Mouse (Mus musculus) myocyte (in vitro differentiated cells): ENCODE measurements at regions not wholly inside any gene's neighbourhood (a gene's known extent, or its start where the extent isn't known, plus 50 kb on each side); places are given as distances from the start of the nearest gene placed in this dataset.

ENCODE experiments used
- H3K27me3 ChIP-seq: one replicate; pipeline ENCODE4 v1.6.1; 2011; ENCODE audit not compliant: control insufficient read depth, insufficient read depth, insufficient read length
- H3K36me3 ChIP-seq: one replicate; pipeline ENCODE4 v1.6.1; 2011; ENCODE audit not compliant: control insufficient read depth, insufficient read depth
- H3K4me2 ChIP-seq: one replicate; pipeline ENCODE4 v1.6.1; 2011; ENCODE audit warnings: low read depth, control low read depth
- H3K4me3 ChIP-seq: one replicate; pipeline ENCODE4 v1.5.1; 2011; ENCODE audit warnings: mild to moderate bottlenecking, control low read depth, moderate library complexity
- H3K79me2 ChIP-seq: one replicate; pipeline ENCODE4 v1.6.1; 2011; ENCODE audit not compliant: control insufficient read depth, insufficient read depth
- H3ac ChIP-seq: one replicate; pipeline ENCODE4 v1.6.1; 2011; ENCODE audit not compliant: control insufficient read depth, insufficient read length
- CEBPB ChIP-seq: IDR thresholded peaks from 2 replicates; pipeline ENCODE4 v1.6.1; 2011; ENCODE audit warnings: mild to moderate bottlenecking, moderate library complexity; ENCODE audit not compliant: poor library complexity, insufficient read depth, severe bottlenecking
- E2F4 ChIP-seq: IDR thresholded peaks from one replicate; pipeline ENCODE4 v1.6.1; 2011; ENCODE audit warnings: mild to moderate bottlenecking, control low read depth, moderate library complexity; ENCODE audit not compliant: insufficient read depth
- MAX ChIP-seq: IDR thresholded peaks from one replicate; pipeline ENCODE4 v1.6.1; 2011; ENCODE audit warnings: low read depth, mild to moderate bottlenecking, control low read depth
- MYOD1 ChIP-seq, 3 experiments: IDR thresholded peaks; one replicate each; pipeline ENCODE4 v1.6.1; 2011; ENCODE audit warnings: control low read depth in 2 of 3, low read depth in 2 of 3, mild to moderate bottlenecking in 2 of 3, moderate library complexity in 1 of 3; ENCODE audit not compliant: insufficient read length in 2 of 3, control insufficient read depth in 1 of 3
- MYOG ChIP-seq, 3 experiments: IDR thresholded peaks; one replicate each; pipeline ENCODE4 v1.6.1; 2011; ENCODE audit warnings: control low read depth in 2 of 3, low read depth in 2 of 3, mild to moderate bottlenecking in 2 of 3; ENCODE audit not compliant: insufficient read length in 2 of 3, control insufficient read depth in 1 of 3, insufficient read depth in 1 of 3
- POLR2A ChIP-seq: IDR thresholded peaks from one replicate; pipeline ENCODE4 v1.6.1; 2011; ENCODE audit warnings: low read depth, mild to moderate bottlenecking, control low read depth, moderate library complexity; ENCODE audit not compliant: insufficient read length
- POLR2AphosphoS2 ChIP-seq: IDR thresholded peaks from one replicate; pipeline ENCODE4 v1.6.1; 2011; ENCODE audit warnings: low read depth, control low read depth; ENCODE audit not compliant: insufficient read length
- REST ChIP-seq: IDR thresholded peaks from one replicate; pipeline ENCODE4 v1.6.1; 2011; ENCODE audit warnings: mild to moderate bottlenecking, control low read depth, moderate library complexity; ENCODE audit not compliant: insufficient read depth, insufficient read length
- SRF ChIP-seq: IDR thresholded peaks from one replicate; pipeline ENCODE4 v1.6.1; 2011; ENCODE audit warnings: low read depth; ENCODE audit not compliant: control insufficient read depth, insufficient read length
- TCF12 ChIP-seq: IDR thresholded peaks from one replicate; pipeline ENCODE4 v1.6.1; 2011; ENCODE audit warnings: mild to moderate bottlenecking, control low read depth; ENCODE audit not compliant: poor library complexity, insufficient read depth, severe bottlenecking
- TCF3 ChIP-seq: IDR thresholded peaks from one replicate; pipeline ENCODE4 v1.6.1; 2011; ENCODE audit warnings: low read depth, control low read depth; ENCODE audit not compliant: insufficient read length
- USF1 ChIP-seq: IDR thresholded peaks from one replicate; pipeline ENCODE4 v1.6.1; 2011; ENCODE audit warnings: low read depth, mild to moderate bottlenecking, control low read depth, moderate library complexity

DNA sequence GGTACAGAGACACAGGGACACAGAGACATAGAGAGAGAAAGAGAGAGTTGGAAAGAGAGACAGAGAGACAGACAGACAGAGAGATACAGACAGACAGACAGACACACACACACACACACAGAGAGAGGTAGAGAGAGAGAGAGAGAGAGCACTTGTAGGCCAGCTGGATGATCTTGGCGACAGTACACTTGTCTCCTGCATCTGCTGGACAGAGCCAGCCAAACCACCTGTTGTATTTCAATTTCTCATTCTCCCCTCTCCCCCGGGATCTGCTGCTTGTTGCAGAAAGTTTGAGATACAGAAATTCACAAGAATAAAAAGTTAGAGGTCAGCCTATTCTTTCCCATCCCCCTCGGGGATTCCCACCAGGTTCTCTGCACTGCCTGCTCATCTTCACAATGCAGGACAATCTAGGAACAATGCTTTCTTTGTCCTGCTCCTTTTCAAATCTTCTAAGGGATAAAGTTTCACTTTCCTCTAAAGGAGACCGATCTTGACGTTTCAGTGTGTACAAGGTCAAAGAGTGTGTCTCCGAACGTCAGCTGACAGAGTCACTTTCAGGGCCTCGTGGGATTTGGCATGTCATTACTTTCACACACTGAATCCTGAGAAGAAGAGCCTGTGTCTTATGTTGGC is 94.4 kb upstream of the Nectin3 start:
- H3K36me3 ChIP-seq, result no peaks in the 10 kb centered on the region
- no peak overlapping the region for H3ac ChIP-seq
- H3K4me3 ChIP-seq, result no peak overlapping the region
- H3K27me3 ChIP-seq, result no peaks in the 10 kb centered on the region
- TF ChIP-seq CEBPB (no peak), TCF12 (no peak), POLR2A (no peak), MAX (no peak), REST (no peak), POLR2AphosphoS2 (no peak), E2F4 (no peak), USF1 (no peak), MYOD1 (IDR thresholded peaks at IDR 0.05; ENCODE audit: control insufficient read depth in 1 of 3, insufficient read length in 2 of 3, low read depth in 2 of 3) (no peak), MYOG (IDR thresholded peaks at IDR 0.05; ENCODE audit: control insufficient read depth in 1 of 3, insufficient read depth in 1 of 3, insufficient read length in 2 of 3, low read depth in 2 of 3) (no peak)
- H3K4me2 ChIP-seq, result no peak overlapping the region
- H3K79me2 ChIP-seq, result no peaks in the 10 kb centered on the region

DNA sequence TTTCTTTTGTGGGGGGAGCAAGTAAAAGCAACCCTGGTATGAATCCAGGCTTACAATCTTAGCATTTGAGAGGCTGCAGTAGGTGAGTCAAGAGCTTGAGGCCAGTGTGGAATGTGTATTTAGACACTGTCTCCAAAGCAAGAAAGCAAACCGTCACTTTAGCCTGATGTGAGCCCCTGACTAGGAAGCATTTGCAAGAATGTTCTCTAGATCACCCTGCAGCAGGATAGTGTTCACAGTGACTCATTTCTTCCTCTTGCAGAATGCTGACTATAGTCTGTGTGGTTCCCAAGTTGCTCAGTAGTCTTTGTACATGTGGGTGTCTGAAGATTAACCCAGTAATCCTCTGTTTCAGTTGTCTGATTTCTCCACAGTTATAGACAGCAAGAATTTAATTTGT is 88.7 kb upstream of the Nectin3 start:
- no peak overlapping the region for H3K4me2 ChIP-seq
- no peak overlapping the region for H3ac ChIP-seq
- H3K36me3 ChIP-seq, result no peaks in the 10 kb centered on the region
- no peak for TF ChIP-seq MAX
- TF ChIP-seq MYOD1 (IDR thresholded peaks at IDR 0.05; ENCODE audit: control insufficient read depth in 1 of 3, insufficient read length in 2 of 3, low read depth in 2 of 3), result no peak
- no peaks in the 10 kb centered on the region for H3K79me2 ChIP-seq
- H3K4me3 ChIP-seq, result no peak overlapping the region
- no peaks in the 10 kb centered on the region for H3K27me3 ChIP-seq

DNA sequence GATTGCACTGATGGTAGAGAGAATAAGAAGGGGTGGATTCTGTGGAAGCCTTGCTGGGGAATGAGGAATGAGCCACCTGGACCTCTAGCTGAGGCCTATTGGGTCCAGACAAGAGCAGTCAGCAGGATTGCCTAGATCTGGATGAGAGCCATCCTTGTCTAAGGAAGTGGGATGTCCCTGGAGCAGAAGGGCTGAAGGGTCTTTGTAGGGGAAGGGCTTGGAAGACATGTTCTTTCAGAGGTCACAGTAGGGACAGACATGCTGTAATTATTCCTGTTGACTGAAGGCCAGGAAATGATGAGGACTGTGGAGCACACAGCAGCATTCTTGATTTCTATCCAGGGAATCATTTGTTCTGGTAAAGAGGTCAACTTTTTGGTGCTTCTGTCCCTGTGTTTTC is 86.2 kb upstream of the Nectin3 start:
- Histone ChIP-seq H3K36me3 (no peaks in the 10 kb centered on the region), H3K4me2 (no peak overlapping the region), H3ac (no peak overlapping the region), H3K79me2 (no peaks in the 10 kb centered on the region), H3K27me3 (no peaks in the 10 kb centered on the region), H3K4me3 (no peak overlapping the region)
- TF ChIP-seq E2F4, result no peak
- TF ChIP-seq USF1, result no peak
- no peak for TF ChIP-seq SRF
- TF ChIP-seq POLR2AphosphoS2, result no peak
- TF ChIP-seq MYOG (IDR thresholded peaks at IDR 0.05; ENCODE audit: control insufficient read depth in 1 of 3, insufficient read depth in 1 of 3, insufficient read length in 2 of 3, low read depth in 2 of 3), result no peak
- TF ChIP-seq TCF3, result no peak
- TF ChIP-seq REST, result no peak

DNA sequence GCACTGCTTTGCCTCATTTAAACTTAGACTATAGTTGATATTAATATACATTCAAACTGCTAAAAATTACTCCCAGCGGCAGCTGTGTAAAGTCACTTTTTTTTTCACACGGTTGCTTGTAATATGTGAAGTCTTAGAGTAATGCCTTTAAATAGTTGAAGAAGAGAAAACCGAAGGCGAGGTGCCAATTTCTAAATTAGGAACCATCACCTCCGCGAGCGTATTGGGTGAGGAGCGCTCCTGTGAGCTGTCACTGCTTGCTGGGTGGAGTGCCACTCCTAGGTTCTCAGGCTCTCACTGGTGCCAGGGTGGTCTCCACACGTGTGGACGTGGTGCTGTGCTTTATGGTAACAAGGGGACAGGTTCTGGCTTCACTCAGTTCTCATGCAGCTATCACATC is 82.8 kb upstream of the Nectin3 start:
- Histone ChIP-seq H3K79me2 (no peaks in the 10 kb centered on the region), H3K4me3 (no peak overlapping the region), H3K4me2 (no peak overlapping the region), H3K27me3 (no peaks in the 10 kb centered on the region), H3ac (no peak overlapping the region), H3K36me3 (no peaks in the 10 kb centered on the region)
- TF ChIP-seq CEBPB, result no peak
- no peak for TF ChIP-seq MYOG (IDR thresholded peaks at IDR 0.05; ENCODE audit: control insufficient read depth in 1 of 3, insufficient read depth in 1 of 3, insufficient read length in 2 of 3, low read depth in 2 of 3)
- no peak for TF ChIP-seq USF1
- no peak for TF ChIP-seq TCF12
- no peak for TF ChIP-seq POLR2AphosphoS2
- TF ChIP-seq REST, result no peak
- no peak for TF ChIP-seq MAX

DNA sequence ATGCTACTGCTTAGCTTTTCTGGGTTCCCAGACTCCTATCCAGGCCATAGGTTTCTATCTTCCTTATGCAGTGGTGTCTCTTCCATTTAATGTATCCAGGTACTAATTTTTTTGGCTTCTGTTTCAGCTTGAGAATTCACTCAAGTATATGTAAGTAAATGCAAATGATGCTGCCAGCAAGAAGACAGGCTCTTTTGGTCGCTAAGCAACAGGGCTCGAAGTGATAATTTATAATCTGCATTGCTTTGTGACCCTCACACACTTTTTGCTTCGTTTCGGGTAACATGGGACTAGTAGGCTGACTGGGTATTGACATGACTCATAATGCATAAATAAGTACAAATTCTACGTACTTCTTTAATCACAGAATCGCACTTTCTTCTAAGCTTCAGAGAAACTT is 75.9 kb upstream of the Nectin3 start:
- Histone ChIP-seq H3ac (no peak overlapping the region), H3K36me3 (no peaks in the 10 kb centered on the region), H3K27me3 (no peaks in the 10 kb centered on the region), H3K79me2 (no peaks in the 10 kb centered on the region), H3K4me2 (no peak overlapping the region), H3K4me3 (no peak overlapping the region)
- no peak for TF ChIP-seq MYOD1 (IDR thresholded peaks at IDR 0.05; ENCODE audit: control insufficient read depth in 1 of 3, insufficient read length in 2 of 3, low read depth in 2 of 3)
- TF ChIP-seq USF1, result no peak
- TF ChIP-seq E2F4, result no peak
- TF ChIP-seq SRF, result no peak
- TF ChIP-seq REST, result no peak
- TF ChIP-seq CEBPB, result no peak
- TF ChIP-seq TCF3, result no peak
